Mouse (Mus musculus): Measurements from ENCODE around the gene Ppp1r14b. TPM values are rescaled to one million over a fixed set of nuclear protein-coding genes. Genes with fewer than 3 reads are reported as not detected.

The Ppp1r14b gene
- polyA plus RNA-seq, 1 experiment from 2014 or later: 165 TPM

GRCm38 (mm10) chr19:6949532-6949931 is 25.2 kb upstream of the Ppp1r14b start:
- 80% methylated on average over 5 of the region's 5 CpGs for WGBS
- Histone ChIP-seq H3K27ac (no peak overlapping the region), H3K36me3 (0 out of 2 replicates have a peak, but pooled peaks cover 4% of the 10 kb centered on the region), H3K9ac (no peak overlapping the region), H3K27me3 (replicated peaks) (no peaks in the 10 kb centered on the region), H3K9me3 (no peaks in the 10 kb centered on the region), H3K4me1 (peaks cover 18% of the 10 kb centered on the region), H3K4me3 (replicated peaks) (no peak overlapping the region), H3K4me2 (0 out of 2 replicates have a peak overlapping the region, but pooled peaks have one; percentile 78)
- ATAC-seq (ENCODE audit: insufficient read depth, low FRiP score, low read depth): no peak

DNA sequence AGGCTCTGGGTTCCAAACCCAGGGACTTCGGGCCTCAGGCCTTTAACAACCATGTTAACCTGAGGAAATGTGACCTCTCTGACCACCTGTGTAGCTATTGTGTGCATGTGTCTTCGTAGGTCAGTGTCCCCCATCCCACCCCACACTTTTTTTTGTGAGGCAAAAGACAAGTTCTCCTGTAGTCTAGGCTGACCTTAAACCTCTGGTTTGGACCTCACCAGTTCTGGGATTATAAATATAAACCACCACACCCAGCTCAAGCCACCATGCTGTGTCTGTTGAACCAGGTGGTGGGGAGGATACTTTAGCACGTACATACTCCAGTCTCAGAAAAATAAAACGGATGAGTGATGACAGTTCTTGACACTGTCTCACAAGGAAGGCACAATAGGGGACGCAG is 24.8 kb upstream of the Ppp1r14b start:
- H3K9me3 ChIP-seq: no peaks in the 10 kb centered on the region
- H3K4me2 ChIP-seq: peak overlapping the region; percentile 78
- no peak overlapping the region for H3K9ac ChIP-seq
- WGBS: 58% methylated on average over 5 of the region's 5 CpGs
- no peak for ATAC-seq (ENCODE audit: insufficient read depth, low FRiP score, low read depth)
- peak overlapping the region; percentile 97; the same call in 1 of the 2 replicates for H3K27ac ChIP-seq
- H3K4me3 ChIP-seq (replicated peaks): peak overlapping the region; percentile 59
- no peaks in the 10 kb centered on the region for H3K27me3 ChIP-seq (replicated peaks)
- H3K36me3 ChIP-seq: peaks cover 7% of the 10 kb centered on the region; the same call in 1 of the 2 replicates
- H3K4me1 ChIP-seq: peaks cover 18% of the 10 kb centered on the region

- H3K27ac ChIP-seq: peak overlapping the region; percentile 97
- H3K4me1 ChIP-seq: peaks cover 18% of the 10 kb centered on the region
- peaks cover 14% of the 10 kb centered on the region for H3K36me3 ChIP-seq
- no peaks in the 10 kb centered on the region for H3K27me3 ChIP-seq (replicated peaks)
- no peaks in the 10 kb centered on the region for H3K9me3 ChIP-seq
- peak overlapping the region; percentile 75 for H3K9ac ChIP-seq
- H3K4me3 ChIP-seq (replicated peaks): peak overlapping the region; percentile 59
- ATAC-seq (ENCODE audit: insufficient read depth, low FRiP score, low read depth): peak; percentile 15; the same call in 1 of the 2 replicates
- under 1% methylated on average over 28 of the region's 28 CpGs for WGBS
- H3K4me2 ChIP-seq: peak overlapping the region; percentile 78
These were observed 24.1 kb upstream of the Ppp1r14b start for GRCm38 (mm10) chr19:6950613-6951153.

DNA sequence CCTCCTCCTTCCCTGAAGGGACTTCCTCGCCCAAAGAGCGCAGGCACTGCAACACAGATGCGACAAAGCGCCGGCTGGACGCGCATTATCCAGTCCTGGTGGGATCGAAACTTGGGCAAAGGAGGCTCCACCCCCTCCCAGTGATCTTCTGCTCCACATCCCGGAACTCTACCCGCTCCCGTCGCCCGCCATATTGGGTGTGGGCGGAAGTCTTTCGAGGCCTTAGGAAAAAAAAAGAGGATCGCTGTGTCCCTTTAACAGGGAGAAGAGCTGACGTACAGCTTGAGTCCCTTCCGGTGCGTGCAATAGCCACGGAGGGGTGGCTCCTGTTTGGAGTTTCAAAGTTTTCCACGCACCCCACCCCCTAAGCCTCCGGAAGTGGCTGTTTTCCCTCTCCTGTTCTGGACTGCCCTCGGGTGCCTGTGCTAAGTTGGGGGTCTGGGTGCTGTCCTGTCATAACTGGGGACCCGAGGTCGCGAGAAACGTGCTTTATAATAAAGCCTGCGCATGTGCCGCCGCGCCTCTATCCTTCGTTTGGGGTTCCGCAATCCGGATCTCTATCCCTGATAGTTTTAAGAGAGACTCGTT is 23.3 kb upstream of the Ppp1r14b start:
- H3K4me2 ChIP-seq: peak overlapping the region; percentile 78
- under 1% methylated on average over 35 of the region's 35 CpGs for WGBS
- peak overlapping the region; percentile 75 for H3K9ac ChIP-seq
- peak overlapping the region; percentile 59 for H3K4me3 ChIP-seq (replicated peaks)
- H3K27ac ChIP-seq: peak overlapping the region; percentile 97
- H3K27me3 ChIP-seq (replicated peaks): no peaks in the 10 kb centered on the region
- peak; percentile 72 for ATAC-seq (ENCODE audit: insufficient read depth, low FRiP score, low read depth)
- peaks cover 21% of the 10 kb centered on the region for H3K36me3 ChIP-seq
- peaks cover 18% of the 10 kb centered on the region for H3K4me1 ChIP-seq
- no peaks in the 10 kb centered on the region for H3K9me3 ChIP-seq

DNA sequence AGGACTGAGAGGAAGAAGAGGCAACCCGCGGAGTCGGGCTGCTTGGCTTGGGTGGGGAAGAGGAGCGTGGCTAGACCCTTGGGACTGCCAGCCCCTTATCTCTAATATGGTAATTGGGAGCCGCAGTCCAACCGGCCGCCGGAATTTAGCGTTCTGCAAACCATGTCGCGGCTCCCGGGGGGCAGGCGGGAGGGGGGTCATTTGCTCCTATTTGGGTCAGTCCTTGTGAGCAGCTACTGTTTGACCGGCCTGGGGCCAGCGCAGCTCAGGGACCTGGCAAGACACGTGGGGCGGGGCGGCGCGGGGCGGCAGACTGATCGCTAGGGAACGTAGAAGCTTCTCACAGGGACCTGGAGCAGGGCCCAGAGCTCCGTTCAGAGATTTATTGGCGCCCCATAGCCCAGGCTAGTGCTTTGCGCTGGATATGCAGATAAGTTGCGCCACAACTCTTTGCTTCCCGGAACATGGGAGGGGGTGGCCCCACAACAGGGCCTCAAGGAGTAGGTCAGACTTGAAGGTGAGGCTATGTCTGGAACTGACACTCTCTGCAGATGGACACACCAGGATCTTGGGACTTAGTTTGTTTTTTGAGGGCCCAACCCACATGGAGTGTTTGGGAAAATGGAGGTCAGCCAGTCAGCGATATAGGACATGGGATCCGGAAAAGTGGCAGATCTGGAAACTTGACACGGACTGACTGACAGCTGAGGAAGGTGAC is 22.6 kb upstream of the Ppp1r14b start:
- H3K4me2 ChIP-seq: peak overlapping the region; percentile 78
- peak overlapping the region; percentile 4 for H3K9ac ChIP-seq
- H3K4me3 ChIP-seq (replicated peaks): peak overlapping the region; percentile 59
- peaks cover 16% of the 10 kb centered on the region for H3K4me1 ChIP-seq
- H3K36me3 ChIP-seq: peaks cover 28% of the 10 kb centered on the region
- peak; percentile 29 for ATAC-seq (ENCODE audit: insufficient read depth, low FRiP score, low read depth)
- no peaks in the 10 kb centered on the region for H3K9me3 ChIP-seq
- H3K27ac ChIP-seq: peak overlapping the region; percentile 97
- H3K27me3 ChIP-seq (replicated peaks): no peaks in the 10 kb centered on the region
- WGBS: 3% methylated on average over 31 of the region's 31 CpGs

GRCm38 (mm10) chr19:6952712-6953037 is 22.1 kb upstream of the Ppp1r14b start:
- Histone ChIP-seq H3K9ac (peak overlapping the region; percentile 4; the same call in 1 of the 2 replicates), H3K4me3 (replicated peaks) (peak overlapping the region; percentile 59), H3K27ac (peak overlapping the region; percentile 97), H3K4me1 (peaks cover 15% of the 10 kb centered on the region), H3K27me3 (replicated peaks) (no peaks in the 10 kb centered on the region), H3K36me3 (peaks cover 33% of the 10 kb centered on the region), H3K9me3 (no peaks in the 10 kb centered on the region), H3K4me2 (peak overlapping the region; percentile 78)
- peak; percentile 29 for ATAC-seq (ENCODE audit: insufficient read depth, low FRiP score, low read depth)
- 8% methylated on average over 3 of the region's 3 CpGs for WGBS

DNA sequence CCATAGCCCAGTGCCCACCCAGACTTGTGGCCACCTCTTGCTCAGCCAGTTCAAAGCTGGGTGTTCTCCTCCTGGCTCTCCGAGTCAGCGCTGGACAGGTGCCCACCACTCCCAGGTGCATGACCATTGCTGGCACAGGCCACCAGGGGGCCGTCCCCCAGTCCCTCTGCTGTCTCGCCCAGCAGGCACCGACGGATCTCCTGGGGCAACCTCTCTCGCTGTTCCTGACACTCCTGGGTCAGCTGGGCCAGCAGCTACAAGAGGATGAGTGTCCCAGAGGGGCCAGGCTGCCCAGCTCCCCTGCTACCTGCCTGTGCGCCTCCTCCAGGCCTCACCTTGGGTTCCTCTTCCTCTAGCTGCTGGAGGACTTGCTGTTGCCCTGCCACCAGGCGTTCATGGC is 20.7 kb upstream of the Ppp1r14b start:
- Histone ChIP-seq H3K36me3 (peaks cover 45% of the 10 kb centered on the region), H3K4me2 (no peak overlapping the region), H3K27me3 (replicated peaks) (no peaks in the 10 kb centered on the region), H3K4me3 (replicated peaks) (no peak overlapping the region), H3K4me1 (peaks cover 15% of the 10 kb centered on the region), H3K9ac (no peak overlapping the region), H3K27ac (no peak overlapping the region), H3K9me3 (no peaks in the 10 kb centered on the region)
- ATAC-seq (ENCODE audit: insufficient read depth, low FRiP score, low read depth): no peak
- 49% methylated on average over 9 of the region's 9 CpGs for WGBS

DNA sequence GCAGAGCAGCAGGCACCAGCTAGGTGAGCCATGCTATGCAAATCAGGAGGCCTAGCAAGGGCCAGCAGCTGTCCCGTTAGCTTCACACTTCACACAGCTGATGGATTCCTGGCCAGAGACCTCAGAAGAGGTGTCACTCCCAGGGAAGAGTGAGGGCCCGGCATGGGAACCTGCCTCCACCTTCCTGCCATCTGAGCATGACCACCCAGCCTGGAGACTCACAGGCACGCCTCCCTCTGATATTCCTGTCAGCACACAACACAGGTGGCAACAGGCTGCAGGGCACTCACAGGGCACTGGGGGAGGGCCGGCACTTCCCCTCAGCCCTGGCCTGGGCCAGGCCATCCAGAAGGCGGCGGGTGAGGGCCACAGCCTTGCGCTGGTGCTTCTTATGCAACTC is 19.3 kb upstream of the Ppp1r14b start:
- H3K9me3 ChIP-seq: no peaks in the 10 kb centered on the region
- WGBS: 62% methylated on average over 7 of the region's 7 CpGs
- H3K36me3 ChIP-seq: peaks cover 57% of the 10 kb centered on the region
- no peak overlapping the region for H3K27ac ChIP-seq
- ATAC-seq (ENCODE audit: insufficient read depth, low FRiP score, low read depth): no peak
- H3K4me2 ChIP-seq: no peak overlapping the region
- H3K4me1 ChIP-seq: peaks cover 12% of the 10 kb centered on the region
- no peaks in the 10 kb centered on the region for H3K27me3 ChIP-seq (replicated peaks)
- H3K4me3 ChIP-seq (replicated peaks): no peak overlapping the region
- no peak overlapping the region for H3K9ac ChIP-seq

DNA sequence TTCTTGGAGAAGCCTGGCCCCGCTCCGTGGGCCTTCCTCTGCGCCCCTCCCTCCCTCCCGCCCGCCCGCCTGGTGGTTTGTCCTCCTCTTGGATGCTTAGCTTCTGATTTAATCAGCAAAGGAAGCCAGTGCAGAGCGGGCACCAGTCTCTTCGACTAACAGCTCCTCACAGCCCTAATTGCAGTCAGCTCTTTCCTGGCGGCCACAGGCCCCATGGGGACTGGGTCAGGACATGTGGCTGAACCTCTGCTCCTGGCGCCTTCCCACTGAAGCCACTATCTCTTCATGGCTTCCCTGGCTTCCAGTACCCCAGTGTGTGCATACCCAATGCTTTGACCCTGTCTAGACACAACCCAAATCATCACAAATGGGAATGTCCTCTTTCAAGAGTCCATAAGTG is 18.3 kb upstream of the Ppp1r14b start:
- 83% methylated on average over 10 of the region's 10 CpGs for WGBS
- no peak for ATAC-seq (ENCODE audit: insufficient read depth, low FRiP score, low read depth)
- H3K27me3 ChIP-seq (replicated peaks): no peaks in the 10 kb centered on the region
- H3K9ac ChIP-seq: no peak overlapping the region
- H3K4me2 ChIP-seq: no peak overlapping the region
- no peak overlapping the region for H3K4me3 ChIP-seq (replicated peaks)
- no peak overlapping the region for H3K27ac ChIP-seq
- peaks cover 62% of the 10 kb centered on the region for H3K36me3 ChIP-seq
- no peaks in the 10 kb centered on the region for H3K9me3 ChIP-seq
- H3K4me1 ChIP-seq: peaks cover 12% of the 10 kb centered on the region

DNA sequence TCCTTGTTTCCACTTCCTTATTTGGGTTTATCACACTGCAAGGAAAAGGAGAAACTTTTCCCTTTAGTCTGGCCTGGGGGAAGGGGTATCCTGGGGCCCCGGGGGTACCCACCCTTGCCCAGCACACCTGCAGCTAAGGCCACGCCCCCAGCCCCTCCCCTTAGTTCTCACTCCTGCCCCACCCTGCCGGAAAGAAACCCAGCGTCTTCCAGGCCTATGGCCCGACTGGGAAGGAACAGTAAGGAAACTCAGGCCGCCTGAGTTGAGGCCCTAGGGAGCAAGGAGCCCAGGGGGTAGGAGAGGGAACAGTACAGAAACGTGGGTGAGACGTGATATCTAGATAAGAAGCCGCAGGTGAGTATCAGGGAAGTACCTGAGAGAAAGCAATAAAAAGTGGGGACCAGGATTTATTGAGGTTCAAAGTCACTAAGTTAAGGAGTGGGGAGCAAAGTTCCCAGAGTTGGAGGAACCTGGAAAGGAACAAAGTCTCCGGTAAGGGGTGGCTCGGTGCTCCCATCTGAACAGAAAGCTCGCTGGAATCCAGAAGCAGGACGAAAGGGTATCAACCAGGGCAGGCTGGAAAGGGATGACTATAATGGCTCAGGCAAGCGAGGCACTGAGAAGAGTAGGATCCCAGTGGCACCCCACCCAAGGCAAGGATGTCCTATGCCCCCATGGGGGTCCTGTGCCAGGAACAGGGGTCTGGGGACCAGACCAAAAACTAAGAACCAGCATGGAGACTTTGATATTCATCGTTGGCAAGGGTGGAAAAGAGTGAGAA is 6.1 kb upstream of the Ppp1r14b start:
- peak overlapping the region; percentile 81 for H3K4me2 ChIP-seq
- whole genome bisulfite sequencing: 9% methylated on average over 15 of the region's 15 CpGs
- H3K4me3 ChIP-seq (replicated peaks): peak overlapping the region; percentile 69
- ATAC-seq (ENCODE audit: insufficient read depth, low FRiP score, low read depth): peak; percentile 42; the same call in 1 of the 2 replicates
- peaks cover 46% of the 10 kb centered on the region for H3K4me1 ChIP-seq
- no peaks in the 10 kb centered on the region for H3K27me3 ChIP-seq (replicated peaks)
- H3K27ac ChIP-seq: peak overlapping the region; percentile 62
- peaks cover 34% of the 10 kb centered on the region for H3K36me3 ChIP-seq
- H3K9ac ChIP-seq: peak overlapping the region; percentile 45
- no peaks in the 10 kb centered on the region for H3K9me3 ChIP-seq

- Histone ChIP-seq H3K9ac (peak overlapping the region; percentile 45), H3K27me3 (replicated peaks) (no peaks in the 10 kb centered on the region), H3K4me1 (peaks cover 48% of the 10 kb centered on the region), H3K9me3 (no peaks in the 10 kb centered on the region), H3K27ac (peak overlapping the region; percentile 62), H3K4me2 (peak overlapping the region; percentile 81), H3K36me3 (peaks cover 28% of the 10 kb centered on the region), H3K4me3 (replicated peaks) (peak overlapping the region; percentile 69)
- WGBS: under 1% methylated on average over 20 of the region's 20 CpGs
- no peak for ATAC-seq (ENCODE audit: insufficient read depth, low FRiP score, low read depth)
These were observed 5.5 kb upstream of the Ppp1r14b start for GRCm38 (mm10) chr19:6969291-6969664.

Data from stomach, embryonic 15.5 days (tissue).